Mouse (Mus musculus) urinary bladder, adult 18-20 months (tissue): ENCODE results near the gene Mad1l1.

Experiments
- DNase-seq, 2 experiments: peaks; one replicate each; pipeline ENCODE4 v3.0.0; 2022; ENCODE audit warnings: low spot score in 2 of 2, mixed read lengths in 2 of 2

Mad1l1 gene

DNA sequence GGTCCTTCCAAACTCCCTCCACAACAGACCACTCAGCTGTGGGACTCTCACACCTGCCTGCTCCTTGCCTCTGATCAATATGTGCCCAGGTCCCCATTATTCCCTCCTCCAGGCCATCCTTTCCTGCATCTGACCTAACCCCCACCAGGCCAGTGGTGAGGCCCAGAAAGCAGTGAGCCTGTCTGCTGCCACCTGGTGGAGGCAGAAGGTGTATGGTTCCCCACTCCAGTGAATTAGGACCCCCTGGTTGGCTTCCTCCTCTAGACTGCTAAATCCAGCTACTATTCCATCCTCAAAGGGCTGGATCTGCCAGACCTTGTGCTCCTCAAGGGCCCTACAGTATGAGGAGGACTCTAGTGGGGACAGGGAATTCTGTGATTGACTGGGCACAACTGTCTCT, 181.1 kb downstream of the Mad1l1 start:
- peak in 1 of 2 experiments; percentile 39 for DNase-seq

DNA sequence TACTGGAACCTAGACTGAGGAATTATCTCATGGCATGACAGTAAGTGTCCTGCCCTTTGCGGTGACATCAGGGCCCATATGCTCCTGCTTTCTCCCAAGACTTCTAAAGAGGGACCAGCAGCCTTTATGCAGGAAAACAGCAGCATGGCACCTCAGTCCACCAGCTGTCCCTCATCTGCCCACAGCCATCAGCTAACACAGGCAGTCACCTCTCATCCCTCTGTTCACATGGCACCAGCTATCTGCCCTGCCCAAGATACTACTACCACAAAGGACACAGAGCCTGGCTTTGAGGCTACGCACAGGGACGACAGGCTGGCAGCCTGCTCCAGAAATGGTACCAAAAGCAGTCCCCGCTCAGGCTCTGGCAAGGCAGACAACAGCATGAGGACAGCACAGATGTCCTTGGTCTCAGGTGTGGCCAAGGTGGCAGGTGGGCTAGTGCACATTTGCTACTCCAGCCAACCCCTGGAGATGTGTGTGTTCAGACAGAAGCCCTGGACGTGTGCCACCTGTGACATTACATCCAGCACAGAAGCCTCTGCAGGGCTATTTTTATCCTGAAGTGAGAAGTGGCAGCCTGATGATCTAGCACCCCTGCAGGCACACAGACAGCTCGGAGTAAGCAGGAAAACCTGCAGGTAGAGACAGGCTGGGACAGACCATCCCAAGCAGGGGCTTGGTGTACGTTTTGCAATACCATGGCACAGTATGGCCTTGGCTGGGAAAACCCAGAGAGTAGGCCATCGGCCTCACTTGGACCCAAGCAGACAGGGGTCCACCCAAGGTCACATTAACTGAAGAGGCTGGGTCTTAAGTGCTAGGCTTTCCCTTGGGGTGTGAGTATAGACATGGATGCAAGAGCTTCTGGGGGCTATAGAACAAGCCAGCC, 185.4 kb downstream of the Mad1l1 start:
- DNase-seq, result no peak

DNA sequence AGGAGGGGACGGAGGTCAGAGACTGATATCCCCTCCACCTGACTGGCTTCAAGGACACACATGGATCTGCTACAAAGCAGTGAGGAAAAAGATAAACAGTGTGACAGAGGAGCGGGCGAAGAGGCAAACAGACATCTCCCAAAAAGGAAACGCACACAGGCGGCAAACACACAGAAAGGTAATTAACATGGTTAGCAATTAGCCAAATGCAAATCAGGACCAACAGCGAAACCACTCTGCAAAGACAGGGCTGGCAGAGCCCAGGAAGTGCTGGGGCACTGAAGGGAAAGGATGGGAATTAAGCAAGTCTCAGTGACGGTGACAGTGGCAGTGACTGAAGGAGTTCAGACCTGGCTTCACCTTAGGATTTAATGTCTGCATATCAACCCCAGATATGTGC, 187.3 kb downstream of the Mad1l1 start:
- DNase-seq, result no peak

DNA sequence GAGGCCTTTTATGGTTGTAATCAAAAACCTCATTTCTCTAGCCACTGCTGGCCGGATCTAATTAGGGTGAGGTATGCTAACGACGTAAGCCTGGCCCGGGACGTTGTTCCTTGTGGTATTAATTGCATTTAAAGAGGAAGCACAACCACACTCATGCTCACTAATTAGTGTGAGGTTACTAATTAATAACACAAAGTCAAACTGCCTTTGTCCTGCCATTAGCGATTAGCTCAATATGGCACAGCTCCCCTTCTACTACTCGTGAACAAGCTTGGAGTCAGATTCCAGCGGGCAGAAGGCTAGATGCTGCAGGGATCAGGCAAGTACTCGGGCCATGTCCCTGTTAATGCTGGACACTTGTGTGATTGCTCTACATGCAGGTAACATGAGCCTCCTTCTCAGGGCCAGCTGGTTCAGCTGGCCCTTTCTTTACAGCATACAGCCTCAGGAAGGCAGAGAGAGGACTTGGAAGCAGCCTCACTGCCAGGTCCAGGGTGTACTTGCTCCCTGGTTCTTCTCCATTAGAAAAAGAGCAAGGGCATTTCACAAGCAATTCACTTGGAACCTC, 192.9 kb downstream of the Mad1l1 start:
- no peak for DNase-seq

DNA sequence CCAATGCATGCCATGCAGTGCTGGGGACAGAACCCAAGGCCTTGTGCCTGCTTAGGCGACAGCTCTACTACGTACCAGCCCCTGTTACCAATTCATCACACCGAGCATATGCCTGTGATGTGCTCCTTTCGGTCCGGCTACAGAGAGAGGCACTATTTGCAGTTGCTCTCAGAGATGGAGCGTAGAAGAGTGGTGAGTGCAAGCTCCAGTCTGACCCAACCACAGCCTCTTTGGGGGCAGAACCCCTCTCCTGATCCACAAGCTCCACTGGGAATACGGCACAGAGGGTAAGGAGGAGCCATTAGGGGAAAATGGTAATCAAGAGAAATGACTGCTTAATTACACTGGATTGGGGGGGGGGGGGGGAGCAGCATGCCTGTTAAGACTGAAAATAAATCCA, 193.4 kb downstream of the Mad1l1 start:
- DNase-seq, result no peak

DNA sequence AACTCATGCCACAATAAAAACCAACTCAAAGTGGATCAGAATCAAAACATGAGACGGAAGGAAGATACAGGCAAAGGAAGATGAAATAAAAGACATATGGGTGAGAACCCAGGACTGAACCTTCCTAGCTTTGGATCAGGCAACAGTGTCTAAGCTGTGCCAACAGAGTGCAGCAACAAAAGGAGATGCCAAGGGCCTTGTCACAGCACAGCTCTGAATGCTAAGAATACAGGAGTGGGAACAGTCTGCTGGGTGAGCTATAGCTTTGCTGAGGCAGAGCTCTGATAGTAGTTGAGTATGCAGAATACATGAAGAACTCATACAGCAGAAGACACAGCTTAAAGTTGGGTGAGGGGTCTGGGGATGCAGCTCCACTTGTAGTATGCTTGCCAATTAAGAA, 196.7 kb downstream of the Mad1l1 start:
- DNase-seq, result no peak

DNA sequence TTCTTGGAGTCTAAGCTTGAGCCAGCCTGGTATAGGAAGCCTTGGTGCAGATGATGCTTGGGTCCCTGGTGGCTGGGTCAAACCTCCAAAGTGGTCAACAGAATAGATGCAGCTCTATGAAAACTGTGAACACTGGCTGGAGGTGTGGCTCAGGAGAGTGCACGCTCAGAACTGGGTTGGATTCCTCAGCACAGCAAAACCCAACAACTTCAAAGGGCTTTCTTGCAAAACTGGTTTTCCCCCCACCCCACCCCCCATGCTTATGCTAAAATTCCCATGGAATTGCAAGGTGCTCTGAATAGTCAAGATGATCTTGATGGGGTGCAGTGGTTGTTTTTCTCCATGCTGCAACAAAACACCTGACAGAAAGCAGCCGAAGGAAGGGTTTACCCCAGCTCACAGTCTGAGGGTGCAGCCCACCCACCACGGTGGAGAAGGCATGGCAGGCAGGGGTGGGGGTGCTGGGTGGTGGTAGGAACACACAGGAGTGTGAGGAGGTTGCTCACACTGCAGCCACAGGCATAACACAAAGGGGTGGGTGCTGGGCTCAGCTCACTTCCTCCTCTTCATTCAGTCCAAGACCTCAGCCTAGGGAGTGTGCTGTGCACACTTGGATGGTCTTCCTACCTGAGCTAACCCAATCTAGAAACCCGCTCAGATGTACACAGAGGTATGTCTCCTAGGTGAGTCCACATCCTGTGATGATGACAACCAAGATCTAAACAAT, 197.5 kb downstream of the Mad1l1 start:
- DNase-seq, result no peak

DNA sequence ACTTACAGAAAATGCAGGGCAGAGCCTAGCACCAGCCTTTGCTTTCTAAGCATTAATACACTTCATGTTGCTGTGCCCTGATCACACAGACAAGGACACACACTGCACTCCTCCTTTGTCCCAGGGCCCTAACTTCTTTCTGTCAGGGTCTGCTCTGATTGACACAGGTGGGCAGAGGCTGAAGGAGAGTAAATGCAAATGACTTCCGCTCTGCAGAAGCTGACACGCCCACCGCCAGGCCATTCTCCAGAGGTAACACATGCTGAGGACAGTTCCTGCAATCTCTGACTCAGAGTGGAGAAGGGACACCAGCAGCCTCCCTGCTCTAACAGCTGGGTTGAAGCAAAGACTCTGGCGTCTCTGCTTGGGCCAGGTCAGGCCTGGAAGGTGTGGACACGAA, 198.2 kb downstream of the Mad1l1 start:
- no peak for DNase-seq

DNA sequence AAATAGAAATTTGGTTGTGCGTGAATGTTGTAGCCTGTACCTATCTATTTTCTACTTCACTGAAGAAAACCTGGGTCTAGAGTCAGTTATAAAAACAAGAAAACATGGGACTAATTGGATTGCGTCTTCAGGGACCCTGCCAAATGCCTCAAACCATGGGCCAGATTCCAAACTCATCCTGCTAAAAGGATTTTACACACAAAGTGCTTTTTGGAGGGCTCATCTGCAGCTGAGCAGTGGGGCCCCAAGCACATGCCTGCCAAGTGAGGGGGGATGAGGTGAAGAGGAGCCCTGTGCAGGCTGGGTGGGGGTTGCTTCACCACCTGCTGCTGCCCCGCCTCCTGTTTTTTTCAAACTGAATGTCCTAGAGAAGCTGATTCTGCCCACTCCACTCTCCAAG, 199.4 kb downstream of the Mad1l1 start:
- no peak for DNase-seq

DNA sequence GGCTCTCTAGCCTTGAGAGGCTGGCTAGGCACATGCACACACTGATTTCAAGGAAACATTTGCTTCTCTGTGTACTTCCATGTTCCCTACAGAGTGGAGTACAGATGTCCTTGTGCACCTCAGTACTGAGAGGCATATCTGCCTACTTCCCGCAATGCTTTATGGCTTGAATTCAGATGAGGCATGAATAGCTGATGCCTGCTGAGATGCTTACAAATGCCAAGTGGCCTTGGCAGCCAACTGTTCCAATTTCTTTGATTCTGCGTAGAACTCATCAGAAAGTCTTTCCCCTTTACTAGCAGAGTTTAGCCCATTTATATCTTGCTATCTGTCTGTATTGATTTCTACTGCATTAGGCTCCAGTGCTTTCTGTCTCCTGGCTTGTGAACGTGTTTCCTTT, 202.4 kb downstream of the Mad1l1 start:
- no peak for DNase-seq

DNA sequence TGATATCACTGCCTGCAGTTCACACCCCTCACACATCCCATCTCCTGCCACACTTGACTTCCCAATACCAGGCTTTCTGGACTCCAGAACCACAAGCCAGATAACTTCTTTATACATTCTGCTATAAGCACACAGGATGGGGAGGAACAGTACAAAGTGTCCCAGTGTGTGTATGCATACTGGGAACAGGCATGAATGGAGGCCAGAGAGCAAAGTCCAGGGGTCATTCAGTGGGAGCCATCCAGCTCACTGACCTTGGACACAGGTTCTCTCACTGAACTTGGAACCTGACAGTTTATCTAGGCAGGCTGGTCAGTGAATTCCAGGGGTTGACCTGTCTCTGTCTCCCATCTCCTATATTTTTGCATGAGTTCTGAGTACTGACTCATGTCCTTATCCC, 203.4 kb downstream of the Mad1l1 start:
- DNase-seq, result no peak

DNA sequence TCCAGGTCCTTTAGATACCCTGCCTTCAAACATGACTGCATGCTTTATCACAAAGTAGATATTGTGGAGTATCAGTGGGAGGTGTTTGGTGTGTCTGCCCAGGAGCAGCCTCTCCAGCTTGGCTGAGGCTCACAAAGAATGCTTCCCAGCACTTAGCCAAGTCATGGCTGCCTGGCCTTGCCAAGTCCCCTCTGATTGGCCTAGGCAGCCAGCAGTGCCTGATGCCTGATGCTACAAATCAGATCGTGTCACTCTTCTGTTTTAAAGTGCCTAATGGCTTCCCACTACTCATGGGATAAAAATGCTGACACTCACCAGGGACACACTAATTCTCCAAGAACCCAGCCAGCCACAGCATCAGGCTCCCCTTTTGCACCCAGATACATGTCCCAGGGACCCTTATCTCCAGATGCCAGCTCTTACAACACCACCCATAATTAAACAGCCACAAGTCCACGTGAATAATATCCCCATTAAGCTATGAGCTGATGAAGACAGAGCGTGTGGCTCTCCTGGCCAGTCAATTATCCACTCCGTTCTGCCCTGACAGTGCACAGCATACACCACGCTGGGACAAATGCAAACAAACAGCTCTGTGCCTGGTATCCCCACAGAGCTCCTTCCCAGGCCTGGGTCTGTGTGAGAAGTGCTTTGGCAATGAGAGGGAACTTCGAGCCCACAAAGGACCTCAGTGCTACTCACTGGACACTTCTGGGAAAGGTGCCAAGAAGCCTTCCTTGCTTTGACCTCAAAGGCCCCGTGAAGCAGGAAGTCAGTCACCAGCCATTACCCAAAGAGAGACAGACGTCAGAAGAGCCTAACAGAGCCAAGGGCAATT, 205.7 kb downstream of the Mad1l1 start:
- DNase-seq, result no peak

DNA sequence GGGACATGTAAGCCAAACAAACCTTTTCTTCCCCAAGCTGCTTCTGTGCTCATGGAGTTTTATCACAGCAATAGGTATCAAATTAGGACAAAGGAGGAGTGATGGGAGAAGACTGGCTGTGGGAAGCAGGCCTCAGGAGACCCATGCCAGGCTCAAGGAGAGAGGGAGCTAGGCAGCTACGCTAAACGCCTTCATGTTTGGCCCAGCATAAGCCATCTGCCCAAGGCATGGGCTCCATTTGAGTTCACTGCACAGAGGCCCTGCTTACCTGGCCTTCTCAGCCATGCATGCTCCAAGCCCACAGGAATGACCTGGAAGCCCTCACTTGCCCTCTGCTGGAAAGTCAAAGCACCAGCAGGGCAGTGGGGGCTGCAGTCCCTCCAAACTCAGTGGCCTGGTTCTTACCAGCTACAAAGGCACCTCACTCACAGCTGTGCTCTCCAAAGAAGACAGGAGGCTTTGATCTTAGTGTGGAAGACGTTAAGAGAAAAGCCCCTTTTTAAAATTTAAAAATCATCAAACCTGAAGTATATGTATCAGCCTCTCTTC, 206.8 kb downstream of the Mad1l1 start:
- DNase-seq, result no peak

DNA sequence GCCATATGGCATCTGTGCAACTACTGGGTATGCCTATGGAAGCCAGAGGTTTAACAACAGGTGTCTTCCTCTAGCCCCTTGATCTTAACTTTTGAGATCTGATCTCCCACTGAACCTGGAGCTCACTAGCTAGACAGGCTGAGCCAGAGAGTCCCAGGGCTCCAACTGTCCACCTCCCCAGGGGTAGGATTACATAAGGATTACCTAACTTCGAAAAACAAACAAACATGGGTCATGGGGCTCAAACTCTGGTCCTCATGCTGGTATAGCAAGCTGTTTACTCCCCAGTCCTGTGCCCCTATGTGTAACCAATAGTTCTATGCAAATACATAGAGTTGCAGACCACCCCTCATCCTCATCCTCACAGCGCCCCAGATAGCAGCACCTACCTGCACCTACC, 208.1 kb downstream of the Mad1l1 start:
- no peak for DNase-seq

DNA sequence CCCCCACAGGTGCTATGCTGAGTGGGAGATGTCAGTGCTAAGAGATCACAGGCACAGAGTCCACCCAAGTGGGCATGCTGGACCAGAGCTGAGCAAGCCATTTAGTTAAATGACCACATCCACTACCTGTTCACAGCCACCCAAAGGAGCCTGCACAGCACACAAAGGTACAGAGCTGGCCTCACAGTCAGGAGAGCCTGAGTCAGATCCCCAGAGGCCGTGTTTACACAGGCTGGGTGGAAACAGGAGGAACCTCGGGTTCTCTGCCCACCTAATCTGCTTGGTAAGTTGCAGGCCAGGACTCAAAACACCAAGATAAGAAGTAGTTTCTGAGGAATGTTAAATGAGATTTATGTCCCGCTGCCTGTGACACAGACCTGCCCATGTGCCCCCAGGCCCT, 211.3 kb downstream of the Mad1l1 start:
- peak; percentile 30 to 36 for DNase-seq

DNA sequence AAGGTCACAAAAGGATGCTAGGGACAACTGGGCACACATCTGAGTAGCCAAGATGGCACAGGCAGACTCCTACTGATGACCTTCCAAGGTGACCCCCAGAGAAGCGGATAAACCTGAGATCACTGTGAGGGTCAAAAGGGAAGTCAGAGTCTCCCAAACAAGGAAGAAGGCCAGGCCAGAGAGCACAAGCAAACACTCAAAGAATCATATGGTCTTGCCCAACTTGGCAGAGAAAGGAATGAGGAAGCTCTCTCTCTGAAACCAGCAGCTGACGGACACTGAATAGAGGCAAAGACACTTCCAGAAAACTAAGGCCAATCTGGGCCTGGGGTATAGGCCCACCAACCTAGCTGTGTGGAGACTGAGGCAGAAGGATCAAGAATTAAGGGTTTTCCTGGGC, 213.4 kb downstream of the Mad1l1 start:
- DNase-seq, result no peak

DNA sequence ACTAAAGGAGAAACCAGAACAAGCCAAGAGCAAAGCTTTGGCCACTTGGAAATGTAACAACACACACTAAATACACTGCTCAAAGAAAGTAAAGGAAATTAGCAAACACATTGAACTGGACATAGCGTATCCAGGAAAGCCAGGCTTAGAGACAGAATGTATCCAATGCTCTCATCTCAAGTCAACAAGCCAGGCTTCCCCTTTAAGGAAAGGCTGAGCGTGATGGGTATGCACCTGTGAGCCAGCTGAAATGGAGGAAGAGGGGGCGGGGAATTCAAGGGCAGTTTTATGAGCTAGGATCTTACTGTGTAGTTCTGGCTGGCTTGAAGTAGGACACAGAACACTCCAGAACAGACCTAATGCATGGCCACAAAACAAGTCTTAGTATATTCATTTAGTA, 215.3 kb downstream of the Mad1l1 start:
- no peak for DNase-seq

DNA sequence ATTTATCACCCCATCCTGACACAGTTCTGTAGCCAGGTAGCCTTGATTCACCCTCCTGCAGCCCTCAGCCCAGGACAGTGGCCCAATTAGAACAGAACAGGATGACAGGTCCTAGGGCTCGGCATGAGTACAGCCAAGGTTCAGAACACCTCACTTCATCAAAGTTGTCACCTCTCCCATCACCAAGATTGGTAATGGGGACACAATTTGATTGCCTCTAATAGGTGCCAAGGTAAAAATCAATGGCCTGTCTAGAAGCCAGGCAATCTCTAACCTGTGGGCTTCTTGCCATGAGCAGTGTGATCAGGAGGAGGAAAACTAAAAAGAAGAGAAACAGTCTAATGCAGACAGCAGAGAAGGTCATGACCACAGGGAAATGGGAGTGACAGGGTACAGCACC, 216.5 kb downstream of the Mad1l1 start:
- no peak for DNase-seq

DNA sequence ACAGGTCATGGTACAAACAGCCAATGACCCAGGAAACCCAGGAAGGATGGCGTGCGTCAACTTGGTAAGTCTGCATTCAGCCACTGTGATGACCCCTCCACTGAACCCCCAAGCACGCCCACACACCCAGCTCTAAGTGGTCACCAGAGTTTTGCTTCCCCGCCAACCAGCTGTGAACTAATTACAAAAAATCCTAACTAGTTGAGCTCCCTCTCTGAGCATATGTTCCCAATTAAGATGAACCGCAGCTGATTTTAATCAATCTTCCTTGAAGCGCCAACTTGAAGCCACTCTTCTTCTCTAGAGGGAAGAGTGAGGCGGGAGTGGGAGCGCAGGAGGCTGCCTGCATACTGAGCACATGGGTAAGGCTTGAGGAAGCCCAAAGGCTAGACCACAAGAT, 218.6 kb downstream of the Mad1l1 start:
- DNase-seq, result no peak

DNA sequence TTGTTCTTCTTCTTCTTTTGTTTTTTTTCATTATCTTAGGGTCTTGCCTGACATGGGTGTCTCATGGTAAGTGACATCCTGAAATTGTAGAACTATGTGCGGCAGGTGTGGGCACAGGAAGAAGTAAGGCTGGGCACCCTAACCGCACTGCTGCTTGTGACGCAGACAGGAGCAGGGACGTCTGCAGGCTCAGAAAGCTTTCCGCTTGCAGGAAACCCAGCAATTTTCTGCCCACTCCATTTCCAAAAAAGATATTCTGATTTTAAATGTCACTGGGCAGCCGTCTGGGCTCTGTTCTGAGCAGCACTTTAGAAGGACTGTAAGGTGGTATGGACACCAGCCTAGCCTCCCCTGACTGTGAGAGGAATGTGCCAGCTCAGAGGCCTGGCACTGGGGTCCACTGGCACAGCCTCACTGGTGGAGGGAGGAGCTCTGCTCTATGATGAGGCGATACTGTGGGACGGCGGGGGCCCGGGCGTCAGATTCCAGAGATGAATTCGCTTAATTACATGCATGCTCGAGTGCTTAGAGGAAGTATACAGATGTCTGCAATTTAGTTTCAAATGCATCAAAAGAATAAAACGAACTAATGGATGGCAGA, 219.8 kb downstream of the Mad1l1 start:
- no peak for DNase-seq

DNA sequence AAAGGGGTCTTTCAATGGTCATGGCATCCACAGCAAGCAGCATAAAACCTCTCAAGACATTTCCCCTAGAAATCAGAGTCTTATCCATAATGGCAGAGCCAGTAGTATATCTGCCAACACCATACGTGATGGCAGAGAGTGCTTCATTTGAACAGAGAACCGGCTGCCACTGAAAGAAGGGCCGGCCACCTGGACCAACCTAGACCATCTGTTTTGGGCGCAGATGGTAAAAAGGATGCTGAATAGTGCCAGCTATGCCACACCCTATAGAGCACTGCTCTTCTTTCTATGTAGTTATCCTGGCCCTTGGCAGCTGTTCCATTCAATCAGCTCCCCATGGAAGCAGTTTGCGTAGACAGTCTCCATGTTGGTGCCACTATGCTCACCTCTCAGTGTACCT, 222.6 kb downstream of the Mad1l1 start:
- DNase-seq, result no peak
